Mouse (Mus musculus) lung, embryonic 15.5 days (tissue): ENCODE data around the gene Camk1d. TPM values are rescaled to one million over a fixed set of nuclear protein-coding genes. Genes with fewer than 3 reads are reported as not detected.
"Not testable (repeated sequence)": the region's sequence is repeated elsewhere in the genome, so short reads cannot be mapped to it uniquely, and the experiment has no call there.

Source experiments
- ATAC-seq: fragments of 200-750 bp; cut with Nextera tagmentation; 2 replicates; pipeline ENCODE4 v1.8.0; 2017; ENCODE audit warnings: moderate number of reproducible peaks, borderline replicate concordance; ENCODE audit not compliant: low FRiP score, low TSS enrichment; ENCODE audit errors: extremely low read depth
- H3K27ac ChIP-seq: fragments of 300-500 bp; sonication (generic); 2 replicates; pipeline ENCODE4 v1.5.1; 2015; ENCODE audit warnings: moderate library complexity, mild to moderate bottlenecking, inconsistent platforms
- H3K27me3 ChIP-seq: fragments of 300-500 bp; sonication (generic); 2 replicates; pipeline ENCODE4 v1.6.1; 2015; ENCODE audit warnings: inconsistent platforms
- H3K36me3 ChIP-seq: fragments of 300-500 bp; sonication (generic); 2 replicates; pipeline ENCODE4 v1.6.1; 2015; ENCODE audit warnings: inconsistent platforms
- H3K4me1 ChIP-seq: fragments of 300-500 bp; sonication (generic); 2 replicates; pipeline ENCODE4 v1.6.1; 2015; ENCODE audit warnings: inconsistent platforms
- H3K4me2 ChIP-seq: fragments of 300-500 bp; sonication (generic); 2 replicates; pipeline ENCODE4 v1.6.1; 2015; ENCODE audit warnings: inconsistent platforms, mild to moderate bottlenecking, moderate library complexity
- H3K4me3 ChIP-seq: fragments of 300-500 bp; sonication (generic); 2 replicates; pipeline ENCODE4 v1.5.1; 2015; ENCODE audit warnings: mild to moderate bottlenecking, inconsistent platforms
- H3K9ac ChIP-seq: fragments of 300-500 bp; sonication (generic); 2 replicates; pipeline ENCODE4 v1.6.1; 2015; ENCODE audit warnings: inconsistent platforms
- H3K9me3 ChIP-seq: fragments of 300-500 bp; sonication (generic); 2 replicates; pipeline ENCODE4 v1.6.1; 2016; ENCODE audit warnings: inconsistent platforms
- WGBS: fragments of 180-500 bp; shearing (Covaris S2); methylation state at CpG from one replicate; pipeline ENCODE4 v1.1.7; 2015; 5-methylcytosine and 5-hydroxymethylcytosine counted together
- polyA plus RNA-seq: library from polyadenylated mRNA; unstranded; fragments of >200 nt; fragmentation: Nextera tagmentation; extraction: Ambion mirVana; gene quantifications from 2 replicates; pipeline ENCODE4 v1.2.1, GENCODE M21; 2015

Gene Camk1d
- polyA plus RNA-seq, 1 experiment from 2014 or later = 2.5 TPM

DNA sequence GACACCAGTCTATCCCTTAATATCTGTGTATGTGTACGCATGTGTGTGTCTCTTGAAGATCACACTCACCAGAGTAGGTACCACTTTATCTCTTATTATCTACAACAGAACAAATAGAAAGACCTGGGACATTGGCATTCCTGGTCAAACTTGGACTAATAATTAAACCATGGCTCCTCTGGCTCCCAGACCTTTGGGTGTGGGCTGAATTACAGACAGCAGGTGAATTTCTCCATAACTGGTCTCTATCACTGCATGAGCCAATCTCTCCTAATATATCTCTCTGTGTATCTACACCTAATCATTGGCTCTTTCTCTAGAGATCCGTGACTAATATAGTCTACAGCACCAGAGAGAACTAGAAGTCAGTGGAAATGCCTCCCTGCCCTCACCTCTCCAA, 165.0 kb downstream of the Camk1d start:
- Histone ChIP-seq H3K4me3 (no peak overlapping the region), H3K27ac (no peak overlapping the region), H3K4me1 (no peaks in the 10 kb centered on the region), H3K36me3 (no peaks in the 10 kb centered on the region), H3K27me3 (no peaks in the 10 kb centered on the region), H3K9ac (no peak overlapping the region), H3K4me2 (no peak overlapping the region), H3K9me3 (no peaks in the 10 kb centered on the region)
- 77% methylated on average over 2 of the region's 2 CpGs for WGBS
- no peak for ATAC-seq

DNA sequence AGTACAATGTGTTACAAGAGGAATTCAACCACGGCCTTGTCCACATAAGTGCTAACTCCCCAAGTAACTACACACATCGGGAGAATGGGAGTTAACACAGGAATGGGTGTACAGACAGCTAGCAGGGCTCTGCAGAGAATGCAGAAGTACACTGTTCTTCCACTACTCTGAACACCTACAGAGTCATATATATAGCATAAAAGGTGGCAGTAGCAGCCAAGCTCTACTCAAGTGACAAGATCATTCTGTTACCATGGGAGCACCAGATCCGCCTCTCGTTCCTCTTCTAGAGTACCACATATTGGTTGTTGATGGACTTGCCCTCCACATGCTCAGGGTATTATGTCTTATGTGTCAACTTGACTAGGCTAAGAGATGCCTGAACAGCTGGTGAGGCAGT, 165.4 kb downstream of the Camk1d start:
- H3K9ac ChIP-seq = no peak overlapping the region
- 90% methylated on average over 4 of the region's 4 CpGs for WGBS
- H3K4me3 ChIP-seq = no peak overlapping the region
- ATAC-seq = no peak
- H3K9me3 ChIP-seq = no peaks in the 10 kb centered on the region
- H3K4me2 ChIP-seq = no peak overlapping the region
- H3K4me1 ChIP-seq = no peaks in the 10 kb centered on the region
- no peak overlapping the region for H3K27ac ChIP-seq
- no peaks in the 10 kb centered on the region for H3K36me3 ChIP-seq
- no peaks in the 10 kb centered on the region for H3K27me3 ChIP-seq

DNA sequence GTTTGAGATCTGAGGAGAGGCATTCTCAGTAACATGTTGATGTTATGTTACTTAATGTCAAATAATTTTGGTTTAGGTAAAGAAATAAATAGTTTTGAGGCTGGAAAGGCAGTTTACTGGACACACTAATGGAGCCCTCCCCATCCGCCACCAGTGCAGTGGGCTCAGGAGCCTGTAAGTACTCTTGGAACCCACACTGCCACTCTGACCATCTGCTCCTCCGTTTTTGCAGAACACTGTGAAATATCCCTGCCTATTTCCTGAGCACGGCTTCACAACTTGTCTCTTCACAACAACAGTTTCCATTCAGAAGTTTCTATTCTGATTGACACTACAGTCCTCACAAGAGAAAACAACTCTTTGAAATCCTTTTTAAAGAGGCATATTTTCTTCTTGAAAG, 173.4 kb downstream of the Camk1d start:
- no peaks in the 10 kb centered on the region for H3K9me3 ChIP-seq
- ATAC-seq = no peak
- H3K4me3 ChIP-seq = no peak overlapping the region
- H3K27me3 ChIP-seq = no peaks in the 10 kb centered on the region
- H3K9ac ChIP-seq = no peak overlapping the region
- 71% methylated on average over 3 of the region's 3 CpGs for WGBS
- H3K4me1 ChIP-seq = no peaks in the 10 kb centered on the region
- no peaks in the 10 kb centered on the region for H3K36me3 ChIP-seq
- no peak overlapping the region for H3K27ac ChIP-seq
- no peak overlapping the region for H3K4me2 ChIP-seq

- not testable (repeated sequence) for ATAC-seq, H3K36me3 ChIP-seq, H3K4me1 ChIP-seq, H3K27ac ChIP-seq, H3K27me3 ChIP-seq, H3K9me3 ChIP-seq, H3K9ac ChIP-seq, H3K4me2 ChIP-seq, H3K4me3 ChIP-seq
- 68% methylated on average over 3 of the region's 3 CpGs for WGBS
Observed at GRCm38 (mm10) chr2:5539894-5540293, 174.4 kb downstream of the Camk1d start.

DNA sequence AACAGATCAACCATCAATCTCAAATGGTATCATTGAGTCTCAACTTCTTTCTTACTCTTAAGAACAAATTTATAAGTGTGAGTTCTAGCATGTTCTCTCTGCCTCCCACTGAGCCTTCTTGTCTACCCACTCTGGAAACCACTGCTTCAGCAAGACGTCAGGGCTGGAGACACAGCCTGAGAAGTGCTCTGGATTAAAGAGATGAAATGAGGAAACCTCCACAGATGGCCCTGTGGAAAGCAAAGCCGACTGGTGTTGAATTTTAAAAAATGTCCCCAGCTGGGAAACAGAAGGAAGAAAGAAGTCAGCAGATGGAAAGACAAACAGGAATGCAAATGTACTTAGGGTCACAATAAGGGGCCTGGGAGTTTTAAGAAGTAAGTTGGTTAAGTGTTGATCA, 180.4 kb downstream of the Camk1d start:
- no peak for ATAC-seq
- no peaks in the 10 kb centered on the region for H3K9me3 ChIP-seq
- no peaks in the 10 kb centered on the region for H3K36me3 ChIP-seq
- H3K4me2 ChIP-seq = no peak overlapping the region
- no peaks in the 10 kb centered on the region for H3K4me1 ChIP-seq
- H3K27ac ChIP-seq = no peak overlapping the region
- 55% methylated on average over 2 of the region's 2 CpGs for WGBS
- H3K4me3 ChIP-seq = no peak overlapping the region
- H3K9ac ChIP-seq = no peak overlapping the region
- no peaks in the 10 kb centered on the region for H3K27me3 ChIP-seq

- no peak overlapping the region for H3K27ac ChIP-seq
- no peak for ATAC-seq
- WGBS = 72% methylated on average over 2 of the region's 2 CpGs
Observed at GRCm38 (mm10) chr2:5529992-5530391, 184.3 kb downstream of the Camk1d start.

DNA sequence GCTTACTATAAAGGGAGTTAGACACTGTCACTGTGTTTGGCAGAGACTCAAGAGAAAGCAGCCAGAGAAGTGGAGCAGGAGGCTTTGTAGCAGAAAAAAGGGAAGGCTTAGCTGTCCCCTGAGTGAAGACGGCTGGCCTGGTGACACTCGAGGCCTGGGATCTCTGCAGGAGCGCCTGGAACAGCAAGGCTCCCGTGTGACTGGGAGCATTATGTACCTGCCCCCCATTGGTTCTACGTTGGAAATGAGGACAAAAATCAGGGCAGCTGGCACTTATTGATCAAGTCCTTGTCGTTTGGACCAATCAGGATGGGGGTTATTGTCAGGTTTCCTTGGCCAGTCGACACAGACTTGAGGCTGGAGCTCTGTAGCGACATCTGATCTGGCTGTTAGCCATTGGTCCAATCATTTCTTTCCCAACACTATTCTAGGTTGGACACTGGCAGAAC, 195.1 kb downstream of the Camk1d start:
- H3K36me3 ChIP-seq = no peaks in the 10 kb centered on the region
- peaks cover 4% of the 10 kb centered on the region; the same call in 1 of the 2 replicates for H3K4me1 ChIP-seq
- H3K9me3 ChIP-seq = no peaks in the 10 kb centered on the region
- H3K27ac ChIP-seq = peak overlapping the region; percentile 65
- no peaks in the 10 kb centered on the region for H3K27me3 ChIP-seq
- H3K9ac ChIP-seq = no peak overlapping the region
- H3K4me3 ChIP-seq = no peak overlapping the region
- WGBS = 30% methylated on average over 8 of the region's 8 CpGs
- ATAC-seq = peak; percentile 87; the same call in 1 of the 2 replicates
- no peak overlapping the region for H3K4me2 ChIP-seq

More at GRCm38 (mm10) chr2:5529992-5530391, 184.3 kb downstream of the Camk1d start:
- H3K27me3 ChIP-seq = no peaks in the 10 kb centered on the region
- no peaks in the 10 kb centered on the region for H3K36me3 ChIP-seq
- no peaks in the 10 kb centered on the region for H3K4me1 ChIP-seq
- no peaks in the 10 kb centered on the region for H3K9me3 ChIP-seq
- H3K4me3 ChIP-seq = no peak overlapping the region
- H3K4me2 ChIP-seq = no peak overlapping the region
- no peak overlapping the region for H3K9ac ChIP-seq

- Histone ChIP-seq H3K9ac (no peak overlapping the region), H3K9me3 (no peaks in the 10 kb centered on the region), H3K27me3 (no peaks in the 10 kb centered on the region), H3K4me3 (no peak overlapping the region), H3K4me2 (no peak overlapping the region), H3K36me3 (no peaks in the 10 kb centered on the region), H3K27ac (no peak overlapping the region), H3K4me1 (peaks cover 4% of the 10 kb centered on the region; the same call in 1 of the 2 replicates)
- 88% methylated on average over 2 of the region's 2 CpGs for WGBS
- no peak for ATAC-seq
Observed at GRCm38 (mm10) chr2:5515106-5515505, 199.2 kb downstream of the Camk1d start.

DNA sequence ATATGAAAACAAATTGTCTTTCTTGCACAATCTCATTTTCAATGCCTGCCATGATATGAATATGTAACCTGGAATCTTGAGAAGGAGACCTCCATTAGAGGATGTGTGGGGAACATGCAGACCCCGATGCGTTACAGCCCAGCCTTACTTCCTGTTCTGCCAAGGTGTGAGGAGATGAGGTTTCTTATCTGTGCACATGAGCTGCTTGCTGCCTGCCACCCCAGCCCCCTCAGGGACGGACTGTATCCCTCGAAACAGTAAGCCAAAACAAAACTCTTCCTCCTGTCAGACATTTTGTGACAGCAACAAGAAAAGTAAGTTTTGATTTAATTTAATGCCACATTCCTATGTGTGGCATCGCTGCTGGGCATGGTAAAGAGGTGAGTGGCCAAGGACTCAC, 200.2 kb downstream of the Camk1d start:
- Histone ChIP-seq H3K36me3 (no peaks in the 10 kb centered on the region), H3K4me3 (no peak overlapping the region), H3K4me1 (no peaks in the 10 kb centered on the region), H3K27me3 (no peaks in the 10 kb centered on the region), H3K4me2 (no peak overlapping the region), H3K9me3 (no peaks in the 10 kb centered on the region), H3K9ac (no peak overlapping the region), H3K27ac (no peak overlapping the region)
- 88% methylated on average over 5 of the region's 5 CpGs for WGBS
- no peak for ATAC-seq

DNA sequence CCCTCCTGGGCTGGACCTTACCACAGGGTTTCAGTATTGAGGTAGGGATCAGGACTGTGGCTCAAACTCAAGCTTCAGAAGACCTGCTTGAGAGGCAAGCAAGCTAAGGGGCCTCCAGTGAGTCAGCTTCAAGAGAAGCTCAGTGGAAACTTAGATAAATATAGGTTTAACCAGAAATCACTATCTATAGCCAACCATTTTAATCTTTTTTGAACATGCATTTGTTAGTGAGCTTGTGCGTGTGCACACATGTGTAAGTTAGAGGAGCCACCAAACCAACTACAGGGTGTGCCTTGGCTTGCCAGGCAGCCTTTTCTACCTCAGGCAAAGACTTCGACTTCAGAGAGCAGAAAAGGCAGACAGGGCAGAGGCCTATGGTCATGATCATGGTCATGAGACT, 200.7 kb downstream of the Camk1d start:
- Histone ChIP-seq H3K36me3 (no peaks in the 10 kb centered on the region), H3K9ac (no peak overlapping the region), H3K9me3 (no peaks in the 10 kb centered on the region), H3K4me3 (no peak overlapping the region), H3K4me1 (no peaks in the 10 kb centered on the region), H3K27me3 (no peaks in the 10 kb centered on the region), H3K27ac (no peak overlapping the region), H3K4me2 (no peak overlapping the region)
- WGBS = 92% methylated on average over 2 of the region's 2 CpGs
- ATAC-seq = no peak

- Histone ChIP-seq H3K27ac (no peak overlapping the region), H3K4me1 (no peaks in the 10 kb centered on the region), H3K4me2 (no peak overlapping the region), H3K9ac (no peak overlapping the region), H3K27me3 (no peaks in the 10 kb centered on the region), H3K4me3 (no peak overlapping the region), H3K36me3 (no peaks in the 10 kb centered on the region), H3K9me3 (0 out of 2 replicates have a peak, but pooled peaks cover 4% of the 10 kb centered on the region)
- 37% methylated on average over 6 of the region's 6 CpGs for WGBS
- ATAC-seq = peak; percentile 77; the same call in 1 of the 2 replicates
Observed at GRCm38 (mm10) chr2:5510042-5510441, 204.3 kb downstream of the Camk1d start.

DNA sequence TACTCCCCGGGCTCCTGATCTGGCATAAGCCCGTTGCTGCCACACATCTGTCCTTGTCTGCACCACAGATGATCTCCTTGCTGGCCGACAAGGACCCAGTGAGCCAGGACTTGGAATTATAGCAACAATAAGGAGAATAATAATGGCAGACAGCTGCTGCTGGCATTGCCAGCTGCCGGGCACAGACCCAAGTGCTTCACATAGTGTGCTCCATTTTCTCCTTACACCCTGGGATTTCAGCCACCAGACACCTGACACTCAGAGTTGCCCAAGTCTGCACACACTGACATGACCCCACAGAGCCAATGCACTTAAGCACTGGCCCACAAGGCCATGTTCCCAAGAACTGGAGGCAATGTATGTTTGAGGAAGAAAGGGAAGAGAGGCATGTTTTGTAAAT, 214.7 kb downstream of the Camk1d start:
- WGBS = 64% methylated on average over 4 of the region's 4 CpGs
- no peaks in the 10 kb centered on the region for H3K9me3 ChIP-seq
- H3K27ac ChIP-seq = no peak overlapping the region
- no peaks in the 10 kb centered on the region for H3K36me3 ChIP-seq
- no peak overlapping the region for H3K9ac ChIP-seq
- H3K27me3 ChIP-seq = no peaks in the 10 kb centered on the region
- no peak for ATAC-seq
- no peak overlapping the region for H3K4me3 ChIP-seq
- no peaks in the 10 kb centered on the region for H3K4me1 ChIP-seq
- H3K4me2 ChIP-seq = no peak overlapping the region

DNA sequence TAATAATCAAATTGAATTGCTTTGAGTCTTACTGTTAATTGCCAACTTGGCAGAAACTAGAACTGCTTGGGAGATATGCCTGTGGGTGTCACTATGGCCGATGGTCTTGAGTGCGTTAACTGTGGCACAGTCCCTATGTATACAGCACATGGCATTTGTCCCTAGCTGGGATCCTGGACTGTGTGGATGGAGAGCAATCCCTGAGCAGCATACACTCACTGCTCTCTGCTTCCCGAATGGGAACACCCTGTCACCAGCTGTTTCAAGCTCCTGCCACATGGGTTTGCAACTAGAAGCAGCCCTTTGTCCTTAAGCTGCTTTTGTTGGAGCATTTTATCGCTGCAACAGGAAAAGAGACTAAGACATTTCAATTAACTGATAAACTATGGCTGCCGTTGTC, 224.4 kb downstream of the Camk1d start:
- 62% methylated on average over 5 of the region's 5 CpGs for WGBS
- Histone ChIP-seq H3K27ac (no peak overlapping the region), H3K9ac (no peak overlapping the region), H3K36me3 (no peaks in the 10 kb centered on the region), H3K4me1 (no peaks in the 10 kb centered on the region), H3K4me3 (no peak overlapping the region), H3K4me2 (no peak overlapping the region), H3K9me3 (no peaks in the 10 kb centered on the region), H3K27me3 (no peaks in the 10 kb centered on the region)
- ATAC-seq = no peak
